Mouse (Mus musculus): ENCODE data around the gene Adam1b. TPM values are rescaled to one million over a fixed set of nuclear protein-coding genes. Genes with fewer than 3 reads are reported as not detected.

Gene Adam1b
- polyA plus RNA-seq, 1 experiment from 2014 or later = not detected

DNA sequence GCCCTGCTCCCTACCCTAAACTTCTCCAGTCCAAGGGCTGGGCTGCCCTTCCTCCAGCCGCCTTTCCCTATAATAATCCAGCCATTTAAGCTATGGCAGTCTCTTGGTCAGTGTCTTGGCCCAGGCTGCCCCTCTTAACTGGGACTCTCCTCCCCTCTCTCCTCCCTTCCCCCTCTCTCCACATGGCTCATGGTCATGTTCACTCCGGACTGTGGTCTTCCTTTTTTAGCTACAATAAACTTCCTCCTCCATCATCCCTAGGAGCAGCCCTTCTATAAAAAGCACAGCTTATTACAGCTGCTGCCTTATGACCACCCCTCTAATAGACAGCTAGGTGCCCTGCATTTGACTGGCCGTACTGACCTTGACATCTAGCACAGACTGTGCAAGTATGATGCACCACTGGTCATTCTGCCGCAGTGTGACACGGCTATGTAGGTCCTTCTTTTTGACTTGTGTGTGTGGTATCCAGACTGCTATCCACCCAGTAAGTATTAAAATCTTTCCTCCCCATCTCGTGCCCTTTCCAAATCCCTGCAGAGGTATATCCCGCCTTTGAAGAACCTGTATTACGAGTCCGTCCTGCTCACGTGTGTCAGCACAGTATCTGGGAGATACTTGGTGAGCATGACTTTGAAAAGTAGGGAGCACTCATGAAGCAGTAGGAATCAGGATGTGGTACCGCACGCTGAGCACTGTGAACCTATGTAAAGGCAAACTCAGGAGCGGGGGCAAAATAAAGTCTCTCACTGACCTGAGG lies 49.3 kb downstream of the Adam1b start:
- WGBS = 91% methylated on average over 13 of the region's 13 CpGs
- Histone ChIP-seq H3K36me3 (ENCODE audit: control insufficient read depth, insufficient read depth, low read length) (no peaks in the 10 kb centered on the region; the same call in 1 of the 2 replicates), H3K9me3 (ENCODE audit: control insufficient read depth, low read length) (no peaks in the 10 kb centered on the region), H3K27ac (ENCODE audit: low read depth, low read length) (no peak overlapping the region), H3K4me2 (ENCODE audit: low read depth, low read length) (no peak overlapping the region), H3K27me3 (ENCODE audit: control insufficient read depth, insufficient read depth, low read length) (peaks cover 4% of the 10 kb centered on the region; the same call in 1 of the 2 replicates), H3K4me3 (ENCODE audit: low read depth, low read length) (no peak overlapping the region), H3K4me1 (ENCODE audit: control insufficient read depth, insufficient read depth, low read length) (peaks cover 11% of the 10 kb centered on the region), H3K9ac (replicated peaks; ENCODE audit: low read depth, low read length) (no peak overlapping the region)
- no peak for ATAC-seq (ENCODE audit: low read depth)

GRCm38 (mm10) chr5:121452906-121453305 lies 50.3 kb downstream of the Adam1b start:
- peaks cover 5% of the 10 kb centered on the region; the same call in 1 of the 2 replicates for H3K36me3 ChIP-seq (ENCODE audit: control insufficient read depth, insufficient read depth, low read length)
- WGBS = 7% methylated on average over 9 of the region's 9 CpGs
- H3K4me3 ChIP-seq (ENCODE audit: low read depth, low read length) = peak overlapping the region; percentile 89
- H3K27ac ChIP-seq (ENCODE audit: low read depth, low read length) = peak overlapping the region; percentile 96
- peaks cover 4% of the 10 kb centered on the region; the same call in 1 of the 2 replicates for H3K27me3 ChIP-seq (ENCODE audit: control insufficient read depth, insufficient read depth, low read length)
- H3K9me3 ChIP-seq (ENCODE audit: control insufficient read depth, low read length) = no peaks in the 10 kb centered on the region
- peak overlapping the region; percentile 93 for H3K9ac ChIP-seq (replicated peaks; ENCODE audit: low read depth, low read length)
- peaks cover 11% of the 10 kb centered on the region for H3K4me1 ChIP-seq (ENCODE audit: control insufficient read depth, insufficient read depth, low read length)
- peak overlapping the region; percentile 93 for H3K4me2 ChIP-seq (ENCODE audit: low read depth, low read length)
- no peak for ATAC-seq (ENCODE audit: low read depth)

- peak within 1 kb of the TSS; percentile 93 for H3K4me2 ChIP-seq (ENCODE audit: low read depth, low read length)
- H3K27ac ChIP-seq (ENCODE audit: low read depth, low read length) = peak within 1 kb of the TSS; percentile 96
- no peaks in the 10 kb centered on the region for H3K9me3 ChIP-seq (ENCODE audit: control insufficient read depth, low read length)
- peak within 1 kb of the TSS; percentile 93 for H3K9ac ChIP-seq (replicated peaks; ENCODE audit: low read depth, low read length)
- H3K4me3 ChIP-seq (ENCODE audit: low read depth, low read length) = peak within 1 kb of the TSS; percentile 89
- H3K4me1 ChIP-seq (ENCODE audit: control insufficient read depth, insufficient read depth, low read length) = peaks cover 11% of the 10 kb centered on the region
- ATAC-seq (ENCODE audit: low read depth) = peak; percentile 93
- peaks cover 5% of the 10 kb centered on the region; the same call in 1 of the 2 replicates for H3K36me3 ChIP-seq (ENCODE audit: control insufficient read depth, insufficient read depth, low read length)
- WGBS = 0% methylated on average over 26 of the region's 97 CpGs
- H3K27me3 ChIP-seq (ENCODE audit: control insufficient read depth, insufficient read depth, low read length) = peaks cover 4% of the 10 kb centered on the region; the same call in 1 of the 2 replicates
These were observed 51.0 kb downstream of the Adam1b start, which contains the start of gene Erp29 for GRCm38 (mm10) chr5:121452026-121452869. TSS of gene Erp29 (minus strand) at chr5:121452506.

- H3K4me1 ChIP-seq (ENCODE audit: control insufficient read depth, insufficient read depth, low read length) = peaks cover 11% of the 10 kb centered on the region
- ATAC-seq (ENCODE audit: low read depth) = peak; percentile 48
- peak within 1 kb of the TSS; percentile 89 for H3K4me3 ChIP-seq (ENCODE audit: low read depth, low read length)
- H3K27ac ChIP-seq (ENCODE audit: low read depth, low read length) = peak within 1 kb of the TSS; percentile 96
- peak within 1 kb of the TSS; percentile 93 for H3K9ac ChIP-seq (replicated peaks; ENCODE audit: low read depth, low read length)
- peak within 1 kb of the TSS; percentile 93 for H3K4me2 ChIP-seq (ENCODE audit: low read depth, low read length)
- WGBS = under 1% methylated on average over 17 of the region's 17 CpGs
- peaks cover 4% of the 10 kb centered on the region; the same call in 1 of the 2 replicates for H3K27me3 ChIP-seq (ENCODE audit: control insufficient read depth, insufficient read depth, low read length)
- no peaks in the 10 kb centered on the region for H3K9me3 ChIP-seq (ENCODE audit: control insufficient read depth, low read length)
- H3K36me3 ChIP-seq (ENCODE audit: control insufficient read depth, insufficient read depth, low read length) = peaks cover 10% of the 10 kb centered on the region
These were observed 51.6 kb downstream of the Adam1b start, which contains the start of gene Tmem116 for GRCm38 (mm10) chr5:121451644-121452025. TSS of gene Tmem116 (plus strand) at chr5:121451893.

DNA sequence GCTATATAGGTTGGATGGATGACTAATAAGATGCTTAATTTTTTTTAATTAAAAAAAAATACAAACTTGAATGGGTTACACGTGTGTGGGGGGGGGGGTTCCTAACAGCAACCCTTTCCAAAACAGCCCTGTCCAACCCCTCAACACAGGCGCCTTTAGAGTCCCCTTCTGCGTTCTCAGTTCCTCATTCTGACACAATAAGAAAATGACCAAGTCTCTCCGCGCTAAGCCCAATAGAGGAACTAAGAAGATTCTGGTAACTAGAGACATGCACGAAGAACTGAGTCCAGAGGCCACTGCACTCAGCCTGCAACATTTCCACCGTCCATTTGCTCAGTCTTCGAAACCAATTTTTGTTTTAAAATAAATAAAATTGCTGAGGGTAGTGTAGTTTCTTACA lies 52.0 kb downstream of the Adam1b start:
- Histone ChIP-seq H3K4me2 (ENCODE audit: low read depth, low read length) (peak overlapping the region; percentile 93), H3K4me1 (ENCODE audit: control insufficient read depth, insufficient read depth, low read length) (peaks cover 11% of the 10 kb centered on the region), H3K9ac (replicated peaks; ENCODE audit: low read depth, low read length) (peak overlapping the region; percentile 93), H3K36me3 (ENCODE audit: control insufficient read depth, insufficient read depth, low read length) (peaks cover 14% of the 10 kb centered on the region), H3K9me3 (ENCODE audit: control insufficient read depth, low read length) (no peaks in the 10 kb centered on the region), H3K4me3 (ENCODE audit: low read depth, low read length) (peak overlapping the region; percentile 89), H3K27me3 (ENCODE audit: control insufficient read depth, insufficient read depth, low read length) (peaks cover 4% of the 10 kb centered on the region; the same call in 1 of the 2 replicates), H3K27ac (ENCODE audit: low read depth, low read length) (peak overlapping the region; percentile 96)
- 32% methylated on average over 8 of the region's 8 CpGs for WGBS
- ATAC-seq (ENCODE audit: low read depth) = no peak

- 80% methylated on average over 9 of the region's 9 CpGs for WGBS
- H3K4me1 ChIP-seq (ENCODE audit: control insufficient read depth, insufficient read depth, low read length) = peaks cover 11% of the 10 kb centered on the region
These were observed 52.8 kb downstream of the Adam1b start for GRCm38 (mm10) chr5:121450476-121450875.

More at GRCm38 (mm10) chr5:121450476-121450875, 52.8 kb downstream of the Adam1b start:
- Histone ChIP-seq H3K27me3 (ENCODE audit: control insufficient read depth, insufficient read depth, low read length) (peaks cover 4% of the 10 kb centered on the region; the same call in 1 of the 2 replicates), H3K9ac (replicated peaks; ENCODE audit: low read depth, low read length) (no peak overlapping the region), H3K27ac (ENCODE audit: low read depth, low read length) (no peak overlapping the region), H3K9me3 (ENCODE audit: control insufficient read depth, low read length) (no peaks in the 10 kb centered on the region), H3K4me2 (ENCODE audit: low read depth, low read length) (peak overlapping the region; percentile 93; the same call in 1 of the 2 replicates), H3K36me3 (ENCODE audit: control insufficient read depth, insufficient read depth, low read length) (peaks cover 20% of the 10 kb centered on the region), H3K4me3 (ENCODE audit: low read depth, low read length) (no peak overlapping the region)
- ATAC-seq (ENCODE audit: low read depth) = no peak

Other genes starting within 250 kb of the Adam1b start
- 117 and 121 TPM in 2 replicates for gene Trafd1, start 117.8 kb downstream of the Adam1b start, polyA plus RNA-seq (2014; fragmentation: Nextera tagmentation; extraction: Ambion mirVana)
- gene Naa25, start 105.5 kb downstream of the Adam1b start, polyA plus RNA-seq (2014; fragmentation: Nextera tagmentation; extraction: Ambion mirVana) = 62.0 and 64.4 TPM in 2 replicates
- gene Tmem116, start 51.5 kb downstream of the Adam1b start, polyA plus RNA-seq (2014; fragmentation: Nextera tagmentation; extraction: Ambion mirVana) = 2.2 and 3.4 TPM in 2 replicates
- 146 and 155 TPM in 2 replicates for gene Erp29, start 50.9 kb downstream of the Adam1b start, polyA plus RNA-seq (2014; fragmentation: Nextera tagmentation; extraction: Ambion mirVana)
- 6.8 and 6.9 TPM in 2 replicates for gene Adam1a, start 42.0 kb upstream of the Adam1b start, polyA plus RNA-seq (2014; fragmentation: Nextera tagmentation; extraction: Ambion mirVana)
- gene Gm42878, start 42.0 kb upstream of the Adam1b start, polyA plus RNA-seq (2014; fragmentation: Nextera tagmentation; extraction: Ambion mirVana) = not detected in 2 replicates
- 69.8 and 75.5 TPM in 2 replicates for gene Mapkapk5, start 42.5 kb upstream of the Adam1b start, polyA plus RNA-seq (2014; fragmentation: Nextera tagmentation; extraction: Ambion mirVana)
- gene Aldh2, start 90.4 kb upstream of the Adam1b start, polyA plus RNA-seq (2014; fragmentation: Nextera tagmentation; extraction: Ambion mirVana) = 39.0 and 66.5 TPM in 2 replicates
- gene Acad12, start 115.5 kb upstream of the Adam1b start, polyA plus RNA-seq (2014; fragmentation: Nextera tagmentation; extraction: Ambion mirVana) = 1.1 and 2.1 TPM in 2 replicates
- 1.3 and 1.9 TPM in 2 replicates for gene Acad10, start 157.1 kb upstream of the Adam1b start, polyA plus RNA-seq (2014; fragmentation: Nextera tagmentation; extraction: Ambion mirVana)
- gene Brap, start 157.1 kb upstream of the Adam1b start, polyA plus RNA-seq (2014; fragmentation: Nextera tagmentation; extraction: Ambion mirVana) = 35.0 and 46.7 TPM in 2 replicates
- gene Atxn2, start 207.9 kb upstream of the Adam1b start, polyA plus RNA-seq (2014; fragmentation: Nextera tagmentation; extraction: Ambion mirVana) = 93.7 and 94.8 TPM in 2 replicates